Mouse (Mus musculus) thymus, postnatal 10 days (tissue): ENCODE results near the gene Otp.

Source experiments
- DNase-seq, 2 experiments: peaks; one replicate each; pipeline ENCODE4 v3.0.0; 2021; ENCODE audit warnings: low spot score in 2 of 2

Gene Otp

GRCm38 (mm10) chr13:94875396-94875880 is at the start of gene Otp:
Gene Otp, plus strand, starts transcription at chr13:94875602.
- DNase-seq = no peak

- no peak for DNase-seq
Measured at GRCm38 (mm10) chr13:94826389-94826788, 49.0 kb upstream of the Otp start.

- no peak for DNase-seq
Measured at GRCm38 (mm10) chr13:94826986-94827385, 48.4 kb upstream of the Otp start.

- DNase-seq = no peak
Measured at GRCm38 (mm10) chr13:94827847-94828246, 47.6 kb upstream of the Otp start.

- no peak for DNase-seq
Measured at GRCm38 (mm10) chr13:94838047-94838720, 37.2 kb upstream of the Otp start.

GRCm38 (mm10) chr13:94838756-94839337 is 36.6 kb upstream of the Otp start:
- no peak for DNase-seq

GRCm38 (mm10) chr13:94843236-94843635 is 32.2 kb upstream of the Otp start:
- no peak for DNase-seq

GRCm38 (mm10) chr13:94847870-94848269 is 27.5 kb upstream of the Otp start:
- DNase-seq = no peak

GRCm38 (mm10) chr13:94849351-94849750 is 26.1 kb upstream of the Otp start:
- no peak for DNase-seq

- DNase-seq = no peak
Measured at GRCm38 (mm10) chr13:94858016-94858575, 17.3 kb upstream of the Otp start.

GRCm38 (mm10) chr13:94859256-94859655 is 16.1 kb upstream of the Otp start:
- no peak for DNase-seq

- DNase-seq = no peak
Measured at GRCm38 (mm10) chr13:94862491-94863230, 12.7 kb upstream of the Otp start.

GRCm38 (mm10) chr13:94866906-94867305 is 8.5 kb upstream of the Otp start:
- no peak for DNase-seq

- DNase-seq = no peak
Measured at GRCm38 (mm10) chr13:94867772-94868171, 7.6 kb upstream of the Otp start.

- peak in 1 of 2 experiments; percentile 30 for DNase-seq
Measured at GRCm38 (mm10) chr13:94868478-94868950, 6.9 kb upstream of the Otp start.

GRCm38 (mm10) chr13:94869541-94869940 is 5.9 kb upstream of the Otp start:
- no peak for DNase-seq

- DNase-seq = no peak
Measured at GRCm38 (mm10) chr13:94870071-94870460, 5.3 kb upstream of the Otp start.

- DNase-seq = no peak
Measured at GRCm38 (mm10) chr13:94870461-94871186, 4.8 kb upstream of the Otp start.

- no peak for DNase-seq
Measured at GRCm38 (mm10) chr13:94871806-94872320, 3.5 kb upstream of the Otp start.

- DNase-seq = no peak
Measured at GRCm38 (mm10) chr13:94872439-94872838, 3.0 kb upstream of the Otp start.
